Mouse (Mus musculus) CH12.LX (cell line): Measurements from ENCODE around the gene Wnk2. TPM values are rescaled to one million over a fixed set of nuclear protein-coding genes. Genes with fewer than 3 reads are reported as not detected.

Experiments used
- DNase-seq: peaks from one replicate; pipeline ENCODE4 v3.0.0-alpha.2; 2013; ENCODE audit errors: extremely low read depth
- H3K27ac ChIP-seq: 2 replicates; pipeline ENCODE4 v1.5.1; 2012; ENCODE audit warnings: low read depth, mild to moderate bottlenecking, control low read depth, moderate library complexity; ENCODE audit not compliant: insufficient read depth
- H3K27me3 ChIP-seq: replicated peaks from 2 replicates; pipeline ENCODE3; 2012; ENCODE audit warnings: inconsistent platforms
- H3K36me3 ChIP-seq, 2 experiments: replicated peaks in 1 of 2; 2 replicates each; pipeline versions ENCODE3 to v1.6.1; 2012; ENCODE audit warnings: inconsistent platforms in 1 of 2, low read length in 1 of 2, mild to moderate bottlenecking in 1 of 2, mixed read lengths in 1 of 2, moderate library complexity in 1 of 2; ENCODE audit not compliant: control insufficient read depth in 1 of 2, insufficient read depth in 1 of 2
- H3K4me1 ChIP-seq, 2 experiments: 2 replicates each; pipeline ENCODE4 v1.6.1; 2012; ENCODE audit warnings: inconsistent platforms in 1 of 2, moderate library complexity in 1 of 2; ENCODE audit not compliant: insufficient read depth in 2 of 2, control insufficient read depth in 1 of 2
- H3K4me2 ChIP-seq: 2 replicates; pipeline ENCODE4 v1.6.1; 2012; ENCODE audit warnings: low read depth, mild to moderate bottlenecking, control low read depth; ENCODE audit not compliant: poor library complexity, insufficient read depth, severe bottlenecking
- H3K4me3 ChIP-seq, 3 experiments: fragments of 150-350 bp in 1 of 3; sonication (generic) in 1 of 3; replicated peaks in 1 of 3; 2 replicates each; pipeline versions ENCODE3 to v1.5.1; 2011 to 2012; ENCODE audit warnings: low read depth in 2 of 3, low read length in 2 of 3, mild to moderate bottlenecking in 2 of 3, moderate library complexity in 2 of 3, control low read depth in 1 of 3, improper control_type of control experiment in 1 of 3, inconsistent platforms in 1 of 3, mixed read lengths in 1 of 3; ENCODE audit not compliant: poor library complexity in 1 of 3
- H3K79me2 ChIP-seq: replicated peaks from 2 replicates; pipeline ENCODE4 v1.6.1; 2012; ENCODE audit warnings: mild to moderate bottlenecking, moderate library complexity; ENCODE audit not compliant: control insufficient read depth, poor library complexity, insufficient read depth, severe bottlenecking; ENCODE audit errors: extremely low read depth
- H3K9ac ChIP-seq: 2 replicates; pipeline ENCODE4 v1.6.1; 2012; ENCODE audit warnings: low read depth, mild to moderate bottlenecking, control low read depth, moderate library complexity; ENCODE audit not compliant: insufficient read depth
- H3K9me3 ChIP-seq: replicated peaks from 2 replicates; pipeline ENCODE3; 2012; ENCODE audit warnings: low read length, inconsistent platforms, mixed read lengths
- CHD1 ChIP-seq: IDR thresholded peaks from 2 replicates; pipeline ENCODE4 v1.6.1; 2012; ENCODE audit warnings: low read depth, low read length, improper control_type of control experiment, inconsistent platforms
- E2F4 ChIP-seq: IDR thresholded peaks from 2 replicates; pipeline ENCODE4 v1.6.1; 2011; ENCODE audit warnings: low read depth, low read length, improper control_type of control experiment; ENCODE audit not compliant: insufficient replicate concordance
- ELF1 ChIP-seq: IDR thresholded peaks from 2 replicates; pipeline ENCODE4 v1.6.1; 2014; ENCODE audit warnings: low read depth, mild to moderate bottlenecking, inconsistent platforms, low read length, improper control_type of control experiment
- MAX ChIP-seq: IDR thresholded peaks from 2 replicates; pipeline ENCODE4 v1.6.1; 2011; ENCODE audit warnings: low read length, improper control_type of control experiment
- MXI1 ChIP-seq: IDR thresholded peaks from 2 replicates; pipeline ENCODE4 v1.6.1; 2011; ENCODE audit warnings: mild to moderate bottlenecking, low read depth, low read length, improper control_type of control experiment
- NELFE ChIP-seq: IDR thresholded peaks from 2 replicates; pipeline ENCODE4 v1.6.1; 2011; ENCODE audit warnings: low read depth, low read length, improper control_type of control experiment
- PAX5 ChIP-seq: IDR thresholded peaks from 2 replicates; pipeline ENCODE4 v1.6.1; 2012; ENCODE audit warnings: low read length, inconsistent platforms, mixed read lengths
- ZMIZ1 ChIP-seq: IDR thresholded peaks from 2 replicates; pipeline ENCODE4 v1.6.1; 2012; ENCODE audit warnings: low read depth, mild to moderate bottlenecking, inconsistent platforms, low read length, improper control_type of control experiment
- dilution Hi-C: fragments of 300-500 bp; cut with MboI; formaldehyde crosslinking; loops from 2 replicates; pipeline ENCODE4 v1.14.3; 2020; ENCODE audit warnings: low sequenced_read_pairs; ENCODE audit not compliant: extremely low pct_unique_long_range_greater_than_20kb, extremely low pct_ligation_motif_present
- in situ Hi-C: fragments of 300-500 bp; cut with MboI; formaldehyde crosslinking; loops from 3 replicates; pipeline ENCODE4 v1.14.3; 2019; ENCODE audit warnings: low sequenced_read_pairs, low pct_ligation_motif_present, low pct_unique_long_range_greater_than_20kb, mixed read lengths
- polyA plus RNA-seq: library from polyadenylated mRNA; unstranded; fragments of >175 nt; gene quantifications from 2 replicates; pipeline ENCODE4 v1.2.1, GENCODE M21; 2012; ENCODE audit warnings: low read depth; ENCODE audit not compliant: insufficient read length
- total RNA-seq, 2 experiments: library from RNA; depleted of rRNA; stranded (reverse); fragments of 300-350 nt in 1 of 2; fragments of >200 nt in 1 of 2; gene quantifications; 2 replicates each; pipeline ENCODE4 v1.2.3; 2012 to 2014

Gene Wnk2
- total and polyA plus RNA-seq, 3 experiments, result 0.04 TPM; not detected in 2

GRCm38 (mm10) chr13:49154621-49155020 is 6.8 kb upstream of the Wnk2 start:
- Histone ChIP-seq H3K9me3 (peaks cover 12% of the 10 kb centered on the region), H3K36me3 (no peaks in the 10 kb centered on the region), H3K27me3 (peaks cover 3% of the 10 kb centered on the region), H3K9ac (no peak overlapping the region), H3K27ac (no peak overlapping the region), H3K4me1 (peaks cover 0 to 5% of the 10 kb centered on the region in 2 experiments; a peak in 2 of 4 replicates), H3K79me2 (no peaks in the 10 kb centered on the region), H3K4me2 (no peak overlapping the region), H3K4me3 (no peak overlapping the region)
- no peak for TF ChIP-seq CHD1
- no peak for TF ChIP-seq NELFE
- no peak for TF ChIP-seq ZMIZ1
- dilution Hi-C loops (no loop called here), in situ Hi-C loops (no loop called here)
- no peak for DNase-seq

- H3K36me3 ChIP-seq, result no peaks in the 10 kb centered on the region
- no peak overlapping the region for H3K27ac ChIP-seq
- H3K4me1 ChIP-seq, result peaks cover 0 to 5% of the 10 kb centered on the region in 2 experiments; a peak in 2 of 4 replicates
- H3K79me2 ChIP-seq, result no peaks in the 10 kb centered on the region
- in situ Hi-C loops, result no loop called here
- H3K4me2 ChIP-seq, result no peak overlapping the region
- dilution Hi-C loops, result no loop called here
- H3K27me3 ChIP-seq, result peaks cover 3% of the 10 kb centered on the region
- H3K9me3 ChIP-seq, result peaks cover 12% of the 10 kb centered on the region
- H3K4me3 ChIP-seq, result no peak overlapping the region
- DNase-seq, result no peak
- TF ChIP-seq ZMIZ1, result no peak
- TF ChIP-seq ELF1, result no peak
- TF ChIP-seq MAX, result no peak
- no peak overlapping the region for H3K9ac ChIP-seq
Observed at GRCm38 (mm10) chr13:49154028-49154427, 6.2 kb upstream of the Wnk2 start.

GRCm38 (mm10) chr13:49148687-49149086 is 873 bp upstream of the Wnk2 start:
- TF ChIP-seq MXI1, result no peak
- no peak for TF ChIP-seq ZMIZ1
- TF ChIP-seq PAX5, result no peak
- no peak for TF ChIP-seq E2F4
- H3K4me1 ChIP-seq, result peaks cover 0 to 5% of the 10 kb centered on the region in 2 experiments; a peak in 1 of 4 replicates
- no peak overlapping the region for H3K27ac ChIP-seq
- no peak overlapping the region for H3K4me2 ChIP-seq
- in situ Hi-C loops (no loop called here), dilution Hi-C loops (no loop called here)
- no peak overlapping the region for H3K9ac ChIP-seq
- DNase-seq, result no peak
- no peak overlapping the region for H3K4me3 ChIP-seq
- peaks cover 7% of the 10 kb centered on the region for H3K9me3 ChIP-seq
- no peaks in the 10 kb centered on the region for H3K79me2 ChIP-seq
- H3K27me3 ChIP-seq, result peaks cover 2% of the 10 kb centered on the region
- H3K36me3 ChIP-seq, result no peaks in the 10 kb centered on the region
